Mouse (Mus musculus): Measurements from ENCODE around the gene Olfr812. TPM values are rescaled to one million over a fixed set of nuclear protein-coding genes. Genes with fewer than 3 reads are reported as not detected.
"Not testable (repeated sequence)": the region's sequence is repeated elsewhere in the genome, so short reads cannot be mapped to it uniquely, and the experiment has no call there.

Olfr812 gene
- not detected in 2 replicates for polyA plus RNA-seq (2015; fragmentation: Nextera tagmentation; extraction: Ambion mirVana)

GRCm38 (mm10) chr10:129845994-129846393 lies at the start of gene Olfr812:
Gene Olfr812 (minus strand): TSS chr10:129846094.
- no peak for ATAC-seq
- 58% methylated on average over 1 of the region's 1 CpGs for WGBS
- Histone ChIP-seq H3K4me1 (replicated peaks; ENCODE audit: control insufficient read depth, insufficient read depth, low read length) (no peaks in the 10 kb centered on the region), H3K27me3 (replicated peaks; ENCODE audit: control insufficient read depth, insufficient read depth, low read length) (no peaks in the 10 kb centered on the region), H3K4me2 (replicated peaks; ENCODE audit: low read depth) (no peak within 1 kb of the TSS), H3K9me3 (ENCODE audit: control insufficient read depth) (no peaks in the 10 kb centered on the region), H3K9ac (ENCODE audit: low read depth, low read length) (no peak within 1 kb of the TSS), H3K27ac (ENCODE audit: low read depth, low read length) (no peak within 1 kb of the TSS), H3K36me3 (ENCODE audit: control insufficient read depth, insufficient read depth) (no peaks in the 10 kb centered on the region), H3K4me3 (ENCODE audit: low read depth, low read length) (no peak within 1 kb of the TSS)
- TF ChIP-seq CTCF (IDR thresholded peaks at IDR 0.05; ENCODE audit: low read depth): no peak

DNA sequence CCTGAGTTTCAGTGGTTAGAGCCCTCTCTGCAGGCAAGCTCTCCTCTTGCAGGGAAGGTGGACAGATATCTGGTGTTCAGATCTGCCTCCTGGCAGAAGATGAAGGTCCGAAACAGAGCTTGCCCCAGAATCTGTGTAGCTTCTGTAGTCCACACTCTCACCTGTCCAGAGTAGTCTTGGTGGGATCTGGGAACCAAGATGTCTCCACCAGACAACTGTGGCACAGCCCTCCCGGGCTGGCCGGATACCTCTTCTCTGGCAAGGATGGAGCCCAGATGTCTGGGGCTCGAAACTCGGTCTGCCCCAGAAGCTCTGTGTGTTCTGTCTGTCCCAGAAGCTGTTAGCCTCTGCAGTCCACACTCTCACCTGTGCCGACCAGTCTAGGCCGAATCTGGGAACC lies 40.0 kb upstream of the Olfr812 start:
- no peaks in the 10 kb centered on the region for H3K4me1 ChIP-seq (replicated peaks; ENCODE audit: control insufficient read depth, insufficient read depth, low read length)
- H3K27ac ChIP-seq (ENCODE audit: low read depth, low read length): no peak overlapping the region
- H3K9me3 ChIP-seq (ENCODE audit: control insufficient read depth): no peaks in the 10 kb centered on the region
- no peaks in the 10 kb centered on the region for H3K36me3 ChIP-seq (ENCODE audit: control insufficient read depth, insufficient read depth)
- no peak for ATAC-seq
- WGBS: 95% methylated on average over 7 of the region's 7 CpGs
- no peak overlapping the region for H3K9ac ChIP-seq (ENCODE audit: low read depth, low read length)
- no peak overlapping the region for H3K4me2 ChIP-seq (replicated peaks; ENCODE audit: low read depth)
- no peak for TF ChIP-seq CTCF (IDR thresholded peaks at IDR 0.05; ENCODE audit: low read depth)
- no peaks in the 10 kb centered on the region for H3K27me3 ChIP-seq (replicated peaks; ENCODE audit: control insufficient read depth, insufficient read depth, low read length)
- no peak overlapping the region for H3K4me3 ChIP-seq (ENCODE audit: low read depth, low read length)

GRCm38 (mm10) chr10:129885496-129885895 lies 39.6 kb upstream of the Olfr812 start:
- H3K36me3 ChIP-seq (ENCODE audit: control insufficient read depth, insufficient read depth); H3K9ac ChIP-seq (ENCODE audit: low read depth, low read length); H3K27me3 ChIP-seq (replicated peaks; ENCODE audit: control insufficient read depth, insufficient read depth, low read length); H3K27ac ChIP-seq (ENCODE audit: low read depth, low read length); ATAC-seq; H3K4me3 ChIP-seq (ENCODE audit: low read depth, low read length); H3K4me1 ChIP-seq (replicated peaks; ENCODE audit: control insufficient read depth, insufficient read depth, low read length); H3K9me3 ChIP-seq (ENCODE audit: control insufficient read depth); H3K4me2 ChIP-seq (replicated peaks; ENCODE audit: low read depth): not testable (repeated sequence)
- WGBS: 67% methylated on average over 6 of the region's 6 CpGs

GRCm38 (mm10) chr10:129879751-129880150 lies 33.9 kb upstream of the Olfr812 start, which contains the start of gene Olfr814:
Gene Olfr814 (minus strand): TSS chr10:129879851.
- not testable (repeated sequence) for H3K9ac ChIP-seq (ENCODE audit: low read depth, low read length); H3K36me3 ChIP-seq (ENCODE audit: control insufficient read depth, insufficient read depth); H3K27me3 ChIP-seq (replicated peaks; ENCODE audit: control insufficient read depth, insufficient read depth, low read length); ATAC-seq; H3K4me2 ChIP-seq (replicated peaks; ENCODE audit: low read depth); H3K9me3 ChIP-seq (ENCODE audit: control insufficient read depth); H3K4me1 ChIP-seq (replicated peaks; ENCODE audit: control insufficient read depth, insufficient read depth, low read length); H3K4me3 ChIP-seq (ENCODE audit: low read depth, low read length); H3K27ac ChIP-seq (ENCODE audit: low read depth, low read length)
- no CpG with 5 or more reads among the region's 1 CpGs for WGBS

DNA sequence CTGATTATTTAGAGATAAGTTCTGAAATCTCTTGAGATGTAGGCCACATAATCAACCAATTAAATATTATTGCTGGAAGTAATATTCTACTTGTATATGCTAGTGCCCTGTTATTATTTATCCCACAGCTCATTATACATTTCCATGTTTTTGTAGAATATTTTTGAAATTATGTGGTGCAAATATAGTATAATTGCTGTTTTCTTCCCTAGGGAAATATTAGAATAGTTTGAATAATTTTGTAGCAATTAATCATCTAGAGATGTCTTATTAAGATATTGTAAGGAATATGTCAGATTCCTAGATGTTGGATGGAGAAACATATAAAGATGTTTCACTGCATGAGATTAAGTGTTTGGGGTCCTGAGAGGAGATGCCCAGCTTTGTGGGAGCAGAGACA lies 9.2 kb upstream of the Olfr812 start, which contains the start of gene Olfr813:
Gene Olfr813, plus strand, starts transcription at position 301 of the 400 bp plus-strand sequence.
- Histone ChIP-seq H3K9ac (ENCODE audit: low read depth, low read length) (no peak within 1 kb of the TSS), H3K27ac (ENCODE audit: low read depth, low read length) (no peak within 1 kb of the TSS), H3K4me3 (ENCODE audit: low read depth, low read length) (no peak within 1 kb of the TSS), H3K9me3 (ENCODE audit: control insufficient read depth) (no peaks in the 10 kb centered on the region), H3K4me1 (replicated peaks; ENCODE audit: control insufficient read depth, insufficient read depth, low read length) (no peaks in the 10 kb centered on the region), H3K27me3 (replicated peaks; ENCODE audit: control insufficient read depth, insufficient read depth, low read length) (no peaks in the 10 kb centered on the region), H3K4me2 (replicated peaks; ENCODE audit: low read depth) (no peak within 1 kb of the TSS), H3K36me3 (ENCODE audit: control insufficient read depth, insufficient read depth) (no peaks in the 10 kb centered on the region)
- no peak for ATAC-seq
- TF ChIP-seq CTCF (IDR thresholded peaks at IDR 0.05; ENCODE audit: low read depth): no peak

- Histone ChIP-seq H3K36me3 (ENCODE audit: control insufficient read depth, insufficient read depth) (no peaks in the 10 kb centered on the region), H3K27me3 (replicated peaks; ENCODE audit: control insufficient read depth, insufficient read depth, low read length) (no peaks in the 10 kb centered on the region), H3K4me1 (replicated peaks; ENCODE audit: control insufficient read depth, insufficient read depth, low read length) (no peaks in the 10 kb centered on the region), H3K9me3 (ENCODE audit: control insufficient read depth) (no peaks in the 10 kb centered on the region), H3K9ac (ENCODE audit: low read depth, low read length) (no peak overlapping the region), H3K4me2 (replicated peaks; ENCODE audit: low read depth) (no peak overlapping the region), H3K27ac (ENCODE audit: low read depth, low read length) (no peak overlapping the region), H3K4me3 (ENCODE audit: low read depth, low read length) (no peak overlapping the region)
- TF ChIP-seq CTCF (IDR thresholded peaks at IDR 0.05; ENCODE audit: low read depth): no peak
- ATAC-seq: no peak
- 71% methylated on average over 1 of the region's 1 CpGs for WGBS
These were observed 1.4 kb upstream of the Olfr812 start for GRCm38 (mm10) chr10:129847343-129847742.

- no peak within 1 kb of the TSS for H3K9ac ChIP-seq (ENCODE audit: low read depth, low read length)
- no peak within 1 kb of the TSS for H3K27ac ChIP-seq (ENCODE audit: low read depth, low read length)
- no peaks in the 10 kb centered on the region for H3K9me3 ChIP-seq (ENCODE audit: control insufficient read depth)
- no peak within 1 kb of the TSS for H3K4me3 ChIP-seq (ENCODE audit: low read depth, low read length)
- H3K36me3 ChIP-seq (ENCODE audit: control insufficient read depth, insufficient read depth): no peaks in the 10 kb centered on the region
- 76% methylated on average over 4 of the region's 4 CpGs for WGBS
- H3K4me2 ChIP-seq (replicated peaks; ENCODE audit: low read depth): no peak within 1 kb of the TSS
- no peak for TF ChIP-seq CTCF (IDR thresholded peaks at IDR 0.05; ENCODE audit: low read depth)
- H3K27me3 ChIP-seq (replicated peaks; ENCODE audit: control insufficient read depth, insufficient read depth, low read length): no peaks in the 10 kb centered on the region
- ATAC-seq: no peak
- H3K4me1 ChIP-seq (replicated peaks; ENCODE audit: control insufficient read depth, insufficient read depth, low read length): no peaks in the 10 kb centered on the region
These were observed 41.6 kb downstream of the Olfr812 start, which contains the start of gene Olfr811 for GRCm38 (mm10) chr10:129804296-129804695. Gene Olfr811 (minus strand): TSS chr10:129804396.
